Mouse (Mus musculus) spleen, postnatal 36 days (tissue): ENCODE data around the gene Wnt5a.

Experiments used
- DNase-seq, 2 experiments: peaks; one replicate each; pipeline ENCODE4 v3.0.0; 2022; ENCODE audit warnings: low spot score in 2 of 2, mixed read lengths in 1 of 2

Wnt5a gene

DNA sequence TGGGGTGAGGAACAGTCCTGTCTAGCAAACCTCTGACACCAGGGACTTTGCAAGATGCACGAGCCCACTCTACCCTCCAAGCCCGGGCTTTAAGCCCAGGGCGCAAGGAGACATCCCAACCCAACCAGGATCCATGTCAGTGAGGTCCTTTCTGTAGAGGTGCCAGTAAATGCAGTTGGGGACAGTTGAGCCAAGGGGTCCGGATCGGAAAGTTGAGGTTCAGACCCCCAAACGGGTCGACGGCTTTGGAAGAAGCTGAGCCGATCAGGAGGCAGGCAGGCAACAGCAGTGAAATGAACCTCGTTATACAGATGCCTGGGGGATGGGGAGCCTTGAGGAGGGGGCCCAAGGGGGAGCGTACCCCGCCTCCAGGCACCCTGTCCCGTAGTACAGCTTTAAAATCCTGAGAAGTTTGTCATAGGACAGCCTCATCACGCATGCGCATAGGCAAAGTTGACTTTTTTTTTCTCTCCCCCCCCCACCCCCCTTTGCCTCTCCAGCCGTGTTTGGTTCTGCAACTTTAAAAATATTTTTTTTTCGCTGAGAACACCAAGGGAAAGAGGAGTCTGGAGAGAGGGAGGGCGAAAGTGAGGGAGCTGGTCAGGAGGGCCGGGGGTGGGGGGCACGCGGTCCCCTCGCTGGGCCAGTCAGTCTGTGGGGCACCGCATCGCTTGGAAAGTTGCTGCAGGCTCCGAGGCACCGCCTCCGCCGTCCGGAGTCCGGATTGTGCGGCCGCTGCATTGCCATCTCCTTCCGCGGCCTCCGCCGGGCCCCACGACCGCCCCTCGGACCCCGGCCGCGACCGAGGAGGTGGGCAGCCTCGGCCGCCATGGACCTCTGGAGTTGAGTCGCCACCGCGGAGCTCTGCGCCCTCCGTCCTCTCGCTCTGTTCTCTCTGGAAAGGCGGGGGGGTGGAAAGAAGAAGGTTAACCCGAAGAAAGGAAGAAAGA lies at the start of gene Wnt5a:
TSS of gene Wnt5a (plus strand) at position 650 of the 950 bp plus-strand sequence.
- no peak for DNase-seq

DNA sequence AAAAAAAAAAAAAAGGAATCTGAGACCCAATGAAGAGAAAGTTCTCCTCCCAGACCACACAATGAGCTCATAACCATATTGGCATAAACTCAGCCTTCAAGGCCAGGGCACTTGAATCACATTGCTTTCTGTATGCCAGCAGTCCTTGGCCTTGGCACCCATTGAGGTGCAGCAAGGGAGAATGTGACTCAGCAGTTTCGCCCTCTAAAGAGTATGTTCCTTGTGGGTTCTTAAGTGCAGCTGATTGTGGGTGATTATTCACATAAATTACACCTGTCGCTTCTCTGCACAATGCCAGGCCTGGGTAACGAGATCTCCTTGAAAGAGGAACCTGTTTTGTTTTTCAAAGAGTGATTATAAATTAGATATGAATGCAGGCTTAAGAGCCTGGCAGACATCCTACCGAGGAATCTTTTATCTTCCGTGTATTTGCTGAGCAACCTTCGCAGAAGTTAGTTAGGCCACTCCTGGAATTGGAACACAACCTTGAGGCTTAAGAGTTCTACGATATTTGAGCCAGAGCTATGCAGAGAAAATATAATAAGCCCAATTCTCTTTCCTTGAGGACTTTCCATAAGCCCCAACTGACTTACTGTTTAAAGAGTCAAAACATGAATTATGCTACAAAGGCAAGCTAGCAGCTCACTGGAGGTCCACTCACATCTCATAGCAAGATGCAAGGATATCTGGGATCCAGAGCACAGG lies 48.0 kb upstream of the Wnt5a start:
- no peak for DNase-seq

DNA sequence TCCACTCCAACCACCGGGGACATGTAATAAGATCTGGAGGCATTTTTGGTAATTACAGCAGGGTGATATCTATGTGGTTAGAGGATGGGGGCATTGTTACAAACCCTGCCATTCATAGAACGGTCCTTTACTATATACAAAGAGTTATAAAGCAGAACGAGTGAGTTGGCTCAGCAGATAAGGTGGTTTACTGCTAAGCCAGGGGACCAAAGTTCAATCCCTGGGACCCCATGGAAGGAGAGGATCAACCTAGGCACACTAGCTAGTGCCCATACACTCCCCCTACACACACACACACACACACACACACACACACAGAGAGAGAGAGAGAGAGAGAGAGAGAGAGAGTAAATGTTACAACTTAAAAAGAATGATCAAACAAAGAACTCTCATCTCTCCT lies 47.1 kb upstream of the Wnt5a start:
- DNase-seq, result no peak

DNA sequence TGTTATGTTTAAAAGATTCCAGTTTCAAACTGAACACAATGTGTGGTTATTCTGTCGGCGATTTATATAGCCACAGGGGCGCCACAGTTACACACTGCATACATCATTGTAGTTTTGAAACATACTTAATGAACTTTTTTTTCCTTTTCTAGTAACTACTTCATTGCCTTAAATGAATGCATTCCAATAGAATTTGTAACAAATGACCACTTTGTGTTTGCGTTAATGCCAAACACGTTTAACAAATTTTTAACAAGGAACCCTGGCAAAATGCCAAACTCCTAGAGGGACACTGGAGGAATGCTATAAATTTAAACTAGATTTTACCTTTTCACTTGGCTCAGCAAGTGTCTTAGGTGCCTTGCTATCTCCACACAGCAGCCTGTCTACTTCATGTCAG lies 36.6 kb upstream of the Wnt5a start:
- no peak for DNase-seq

DNA sequence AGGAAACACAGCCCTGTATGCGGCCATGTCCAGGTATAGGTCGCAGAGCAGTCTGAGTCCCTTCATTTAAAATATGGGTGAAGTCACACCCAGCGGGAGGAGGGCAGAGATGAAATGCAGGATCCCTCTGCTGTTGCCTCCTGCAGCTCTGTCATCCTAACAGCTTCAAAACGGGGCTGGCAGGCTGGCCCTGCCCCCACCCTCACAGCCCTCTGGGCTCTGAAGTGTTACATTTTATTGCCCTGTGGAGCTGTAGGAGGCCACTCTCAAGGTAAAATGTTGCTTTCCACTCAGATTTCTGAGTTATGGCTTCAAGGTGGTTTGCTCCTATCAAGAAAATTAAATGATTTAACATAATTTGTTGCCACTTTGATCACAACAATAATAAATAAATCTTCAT lies 34.9 kb upstream of the Wnt5a start:
- DNase-seq, result no peak

DNA sequence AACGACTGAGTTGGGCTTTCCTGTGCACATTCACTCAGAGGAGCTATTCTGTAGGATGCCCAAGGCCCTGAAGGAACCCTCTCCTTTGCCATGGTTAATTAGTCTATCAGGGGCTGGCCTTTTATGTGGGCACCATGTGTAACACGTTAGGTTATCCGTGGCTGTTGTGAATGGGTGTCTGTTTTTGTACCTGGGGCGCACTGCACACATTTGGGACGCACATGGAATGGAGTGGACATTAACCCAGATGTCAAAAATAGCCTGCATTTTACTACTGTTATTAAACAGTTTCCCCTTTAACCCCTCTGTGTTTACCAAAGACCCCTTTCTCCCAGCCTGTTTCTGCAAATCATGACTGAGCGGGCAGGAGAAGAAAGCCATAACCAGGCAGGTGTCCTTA lies 34.3 kb upstream of the Wnt5a start:
- no peak for DNase-seq

DNA sequence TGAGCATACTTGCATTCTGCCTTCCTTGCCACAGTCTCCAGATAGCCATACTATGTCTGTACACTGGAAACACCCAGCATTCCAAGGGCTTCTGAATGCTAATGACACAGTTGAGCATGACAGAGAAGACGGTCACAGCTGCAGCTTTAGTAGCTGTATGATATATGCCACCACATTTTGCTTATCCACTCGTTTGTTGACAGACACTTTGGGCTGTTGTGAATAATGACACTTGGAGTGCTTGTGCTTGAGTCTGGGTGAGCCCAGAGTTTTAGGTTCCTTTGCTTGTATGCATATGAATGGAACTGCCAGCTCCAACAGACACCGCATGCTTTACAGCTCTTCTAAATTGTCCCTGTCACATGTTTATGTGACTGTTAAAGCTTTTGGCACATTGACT lies 29.5 kb upstream of the Wnt5a start:
- no peak for DNase-seq

DNA sequence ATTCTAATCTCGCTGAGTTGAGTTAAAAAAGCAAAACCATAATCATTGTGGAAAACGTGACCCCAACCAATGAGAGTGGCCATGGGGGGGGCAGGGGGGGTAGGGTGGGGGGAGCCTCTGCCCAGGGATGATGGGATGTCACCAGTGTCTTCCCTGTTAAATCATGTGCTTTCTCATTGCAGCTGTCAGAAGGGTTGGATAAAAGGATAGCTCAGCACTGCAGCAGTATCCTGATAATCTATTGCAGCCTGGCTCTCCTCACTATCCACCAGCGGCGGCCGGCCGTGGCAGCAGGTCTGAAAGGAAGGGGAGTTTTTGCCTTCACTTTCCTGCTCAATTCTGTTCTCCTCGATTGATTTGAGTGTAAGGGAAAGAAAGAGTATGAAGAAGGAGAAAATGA lies 29.1 kb upstream of the Wnt5a start:
- DNase-seq, result no peak

DNA sequence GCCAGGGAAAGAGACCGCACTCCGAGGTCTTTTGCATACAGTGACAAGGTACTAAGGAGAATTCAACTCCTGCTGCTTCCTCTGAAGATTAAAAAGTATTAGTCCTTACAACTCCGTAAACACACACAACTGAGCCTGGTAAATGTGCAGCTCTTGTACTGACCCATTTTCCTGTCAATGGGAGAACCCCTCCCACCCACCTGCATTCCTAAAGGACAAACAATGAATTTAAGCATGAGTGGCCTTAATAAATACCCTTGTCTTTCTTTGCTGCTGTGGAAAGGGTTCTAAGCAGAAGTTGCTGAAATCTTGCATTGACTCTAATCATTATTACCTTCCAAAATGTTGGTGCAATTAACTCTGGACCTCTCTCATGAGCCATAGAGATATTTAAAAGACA lies 27.8 kb upstream of the Wnt5a start:
- no peak for DNase-seq

DNA sequence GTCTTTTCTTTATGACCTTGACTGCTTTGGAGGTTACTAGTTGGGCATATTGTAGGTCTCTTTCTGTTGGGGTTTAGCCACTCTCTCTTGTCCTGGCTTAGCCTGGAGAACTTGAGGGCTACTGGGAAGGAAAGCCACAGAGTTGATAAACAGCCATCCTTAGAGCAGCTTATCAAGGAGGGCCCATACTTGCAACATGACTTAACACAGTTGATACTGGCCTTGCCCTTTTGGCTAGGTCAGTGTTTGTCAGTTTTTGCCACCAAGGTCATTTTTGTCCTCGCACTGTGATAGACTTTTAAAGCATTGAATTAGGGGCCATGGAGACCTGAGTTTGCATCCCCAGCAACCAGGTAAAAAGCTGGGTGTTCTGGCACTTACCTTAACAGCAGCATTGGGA lies 23.7 kb upstream of the Wnt5a start:
- no peak for DNase-seq

DNA sequence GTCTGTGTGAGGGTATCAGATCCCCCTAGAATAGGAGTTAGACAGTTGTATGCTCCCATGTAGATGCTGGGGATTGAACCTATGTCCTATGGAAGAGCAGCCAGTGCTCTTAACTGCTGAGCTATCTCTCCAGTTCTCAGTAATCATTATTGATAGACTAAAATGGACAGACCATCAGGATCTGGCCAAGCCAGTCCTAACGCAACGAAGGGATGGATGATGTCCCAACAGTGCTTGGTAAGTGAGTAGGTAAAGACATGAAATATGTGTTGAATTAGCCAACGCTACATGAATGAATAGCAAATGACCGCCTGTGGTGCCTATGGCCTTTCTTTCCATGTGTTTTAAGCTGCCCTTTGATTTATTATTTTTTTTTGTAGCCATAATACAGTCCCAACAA lies 10.7 kb upstream of the Wnt5a start:
- DNase-seq, result no peak

DNA sequence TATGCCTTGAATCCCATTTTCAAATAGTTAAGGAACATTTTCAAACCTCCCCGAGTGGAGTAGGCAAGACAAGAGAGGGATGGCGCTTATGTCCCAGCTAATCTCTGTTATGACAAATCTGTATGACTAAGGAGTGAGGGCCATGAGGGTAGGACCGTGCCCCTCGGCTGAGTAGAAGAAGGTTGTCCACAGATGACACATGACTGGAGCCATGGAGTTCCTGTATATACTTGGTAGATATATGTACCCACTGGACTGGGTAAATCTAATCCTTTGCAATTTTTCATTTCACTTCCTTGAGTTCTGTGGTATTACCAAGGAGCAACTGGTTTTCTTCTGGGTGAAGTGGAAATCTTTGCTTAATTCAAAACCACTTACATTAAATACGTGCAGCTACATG lies 10.3 kb upstream of the Wnt5a start:
- no peak for DNase-seq

DNA sequence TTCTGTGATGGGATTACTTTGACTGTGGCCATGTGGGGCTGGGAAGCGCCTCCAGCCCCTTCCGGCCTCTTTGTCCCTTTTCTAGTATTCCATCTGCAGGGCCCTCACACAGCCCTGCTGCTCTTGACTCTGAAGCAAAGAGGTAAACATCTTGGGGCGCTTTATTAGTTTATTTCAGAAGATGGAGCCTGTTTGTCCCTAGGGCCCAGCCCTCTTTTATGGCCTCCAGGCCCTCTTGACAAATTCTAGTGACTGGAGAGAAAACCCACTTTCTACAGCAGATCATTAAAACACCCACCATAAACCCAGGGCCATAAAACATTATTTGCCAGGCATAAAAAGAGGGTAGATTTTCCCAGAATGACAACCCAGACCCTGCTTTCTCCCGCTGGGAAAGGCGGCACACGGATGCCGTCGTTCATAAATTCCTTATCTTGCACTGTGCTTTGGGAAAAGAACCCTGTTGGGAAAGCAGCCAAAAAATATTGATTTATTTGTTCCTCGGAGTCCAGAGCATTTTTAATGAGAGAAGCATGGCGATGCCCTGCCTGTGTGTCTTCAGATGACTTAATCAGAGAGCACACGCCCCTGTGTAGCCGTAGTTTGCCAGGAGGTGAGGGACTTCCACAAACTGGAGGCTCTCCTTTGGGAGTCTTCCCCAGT lies 3.2 kb upstream of the Wnt5a start:
- DNase-seq, result no peak

DNA sequence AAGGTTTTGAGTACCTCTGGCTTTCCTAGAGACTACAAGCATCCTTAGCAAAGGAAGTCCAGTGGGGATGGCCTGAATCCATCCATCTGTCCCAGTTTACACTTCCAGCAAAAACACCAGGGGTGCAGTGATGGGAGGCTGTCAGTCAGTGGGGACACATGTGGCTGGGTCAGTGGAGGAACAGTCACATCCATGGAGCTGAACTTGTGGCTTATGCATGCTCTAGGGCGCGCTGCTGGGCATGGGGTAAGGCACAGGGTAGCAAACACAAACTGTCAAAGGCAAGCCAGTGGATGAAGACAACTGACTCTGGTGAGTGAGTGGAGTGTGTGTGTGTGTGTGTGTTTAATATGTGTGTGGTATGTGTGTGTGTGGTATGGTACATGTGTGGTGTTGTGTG lies 1.3 kb upstream of the Wnt5a start:
- no peak for DNase-seq

DNA sequence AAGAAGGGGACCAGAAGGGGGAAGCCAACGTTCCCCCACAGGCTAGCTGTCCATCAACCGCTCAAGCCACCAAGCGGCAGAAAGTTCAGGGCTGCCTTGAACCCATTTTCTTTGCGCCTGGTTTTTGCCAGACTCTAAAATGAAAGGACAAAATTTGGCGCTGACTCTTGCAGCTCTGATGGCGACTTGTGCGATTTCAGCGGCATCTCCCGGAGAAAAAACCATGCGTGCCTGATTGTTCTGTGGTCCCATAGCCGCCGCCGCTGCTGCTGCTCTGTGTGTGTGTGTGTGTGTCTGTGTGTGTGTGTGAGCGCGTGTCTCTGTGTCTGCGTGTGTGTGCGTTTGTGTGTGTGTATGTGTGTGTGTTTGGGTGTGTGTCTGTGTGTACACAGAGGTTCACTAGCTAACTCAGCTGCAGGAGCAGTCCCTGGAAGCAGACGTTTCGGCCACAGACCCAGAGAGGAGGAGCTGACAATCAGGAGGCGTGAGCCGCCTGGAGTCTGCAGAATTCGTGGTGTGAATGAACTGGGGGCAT lies 568 bp downstream of the Wnt5a start:
- DNase-seq, result no peak

DNA sequence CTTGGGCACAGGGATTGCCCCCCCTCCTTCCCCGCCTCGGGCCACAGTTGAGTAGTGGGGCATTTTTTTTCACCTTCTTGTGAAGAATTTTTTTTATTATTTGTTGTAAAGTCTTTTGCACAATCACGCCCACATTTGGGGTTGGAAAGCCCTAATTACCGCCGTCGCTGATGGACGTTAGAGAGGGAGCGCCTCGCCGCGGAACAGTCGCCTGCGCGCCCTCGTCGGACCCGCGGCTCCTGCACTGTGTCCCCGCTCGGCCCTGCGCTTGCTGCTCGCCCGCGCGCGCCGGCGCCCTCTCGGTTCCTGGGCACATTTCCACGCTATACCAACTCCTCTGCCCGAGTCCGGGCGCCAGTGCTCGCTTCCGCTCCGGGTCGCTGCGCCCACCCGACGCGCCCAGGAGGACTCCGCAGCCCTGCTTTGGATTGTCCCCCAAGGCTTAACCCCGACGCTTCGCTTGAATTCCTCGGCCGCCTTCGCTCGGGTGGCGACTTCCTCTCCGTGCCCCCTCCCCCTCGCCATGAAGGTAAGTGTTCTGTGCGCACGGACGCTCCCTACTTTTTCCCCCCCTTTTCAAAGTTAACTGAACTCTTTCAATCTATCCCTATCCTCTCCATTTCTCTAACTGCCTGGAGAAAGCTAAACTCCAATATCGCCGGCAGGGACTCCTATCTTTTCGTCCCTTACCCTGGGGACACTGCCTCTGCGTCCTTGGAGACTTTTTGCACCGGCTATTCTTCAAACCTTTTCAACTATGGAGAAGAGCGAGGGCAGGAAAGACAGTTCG lies 1.2 kb downstream of the Wnt5a start:
- DNase-seq, result no peak

DNA sequence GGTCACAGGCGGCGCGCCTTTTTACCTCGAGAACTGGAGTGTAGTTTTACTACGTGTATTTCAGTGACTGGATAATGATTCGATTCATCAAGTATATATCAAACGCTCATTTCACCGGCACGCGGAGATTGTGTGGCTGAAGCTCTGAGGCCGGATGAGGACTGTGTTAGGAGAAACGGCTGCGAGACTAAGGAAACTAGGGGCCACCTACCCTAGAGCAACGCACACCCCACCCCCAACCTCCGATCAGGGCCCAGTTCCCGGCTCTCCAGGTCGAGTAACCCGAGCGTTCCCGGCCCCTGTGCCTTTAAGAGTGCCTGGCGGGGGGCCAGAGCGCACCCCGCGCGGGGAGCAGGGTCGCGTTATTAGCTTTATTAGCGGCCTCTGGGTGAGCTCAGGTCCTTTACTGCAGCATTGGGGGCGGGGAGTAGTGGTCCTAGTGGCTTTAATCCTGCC lies 1.9 kb downstream of the Wnt5a start:
- no peak for DNase-seq

DNA sequence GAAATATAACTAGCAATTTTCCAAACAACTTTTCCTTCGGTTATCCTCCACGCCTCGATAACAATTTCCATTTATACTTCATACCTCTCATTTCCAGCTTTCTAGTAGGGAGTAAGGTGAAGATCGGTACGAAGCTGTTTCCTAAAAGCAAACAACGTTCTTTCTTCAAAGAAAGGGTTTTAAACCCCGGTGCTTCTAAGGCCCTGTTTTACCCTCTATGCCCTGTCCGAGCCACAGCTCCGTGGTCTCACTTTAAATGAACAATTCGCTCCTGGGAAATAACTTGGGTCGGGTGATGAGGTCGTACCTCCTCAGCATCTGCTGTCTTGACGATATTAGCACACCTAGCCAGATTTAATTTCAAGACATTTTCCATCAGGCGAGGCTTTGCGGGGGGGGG lies 2.5 kb downstream of the Wnt5a start:
- no peak for DNase-seq

DNA sequence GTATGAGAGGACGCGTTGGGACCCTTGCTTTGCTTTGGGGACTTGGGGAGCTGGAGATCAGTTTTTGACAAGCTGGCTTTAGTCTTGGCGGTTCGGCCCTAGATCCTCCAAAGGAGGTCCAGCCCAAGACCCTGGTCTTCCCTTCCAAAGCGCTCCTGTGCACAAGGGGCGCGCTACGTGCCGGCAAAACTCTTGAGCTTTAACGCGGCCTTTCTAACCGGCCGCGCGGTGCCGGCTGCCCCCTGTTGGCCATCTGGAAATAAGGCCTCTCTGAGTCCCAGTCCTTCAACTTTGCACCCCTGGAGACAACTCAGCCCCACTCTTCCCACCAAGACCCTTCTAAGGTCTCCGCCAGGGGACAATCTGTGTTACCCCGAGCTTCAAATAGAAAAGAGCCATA lies 2.9 kb downstream of the Wnt5a start:
- DNase-seq, result no peak

DNA sequence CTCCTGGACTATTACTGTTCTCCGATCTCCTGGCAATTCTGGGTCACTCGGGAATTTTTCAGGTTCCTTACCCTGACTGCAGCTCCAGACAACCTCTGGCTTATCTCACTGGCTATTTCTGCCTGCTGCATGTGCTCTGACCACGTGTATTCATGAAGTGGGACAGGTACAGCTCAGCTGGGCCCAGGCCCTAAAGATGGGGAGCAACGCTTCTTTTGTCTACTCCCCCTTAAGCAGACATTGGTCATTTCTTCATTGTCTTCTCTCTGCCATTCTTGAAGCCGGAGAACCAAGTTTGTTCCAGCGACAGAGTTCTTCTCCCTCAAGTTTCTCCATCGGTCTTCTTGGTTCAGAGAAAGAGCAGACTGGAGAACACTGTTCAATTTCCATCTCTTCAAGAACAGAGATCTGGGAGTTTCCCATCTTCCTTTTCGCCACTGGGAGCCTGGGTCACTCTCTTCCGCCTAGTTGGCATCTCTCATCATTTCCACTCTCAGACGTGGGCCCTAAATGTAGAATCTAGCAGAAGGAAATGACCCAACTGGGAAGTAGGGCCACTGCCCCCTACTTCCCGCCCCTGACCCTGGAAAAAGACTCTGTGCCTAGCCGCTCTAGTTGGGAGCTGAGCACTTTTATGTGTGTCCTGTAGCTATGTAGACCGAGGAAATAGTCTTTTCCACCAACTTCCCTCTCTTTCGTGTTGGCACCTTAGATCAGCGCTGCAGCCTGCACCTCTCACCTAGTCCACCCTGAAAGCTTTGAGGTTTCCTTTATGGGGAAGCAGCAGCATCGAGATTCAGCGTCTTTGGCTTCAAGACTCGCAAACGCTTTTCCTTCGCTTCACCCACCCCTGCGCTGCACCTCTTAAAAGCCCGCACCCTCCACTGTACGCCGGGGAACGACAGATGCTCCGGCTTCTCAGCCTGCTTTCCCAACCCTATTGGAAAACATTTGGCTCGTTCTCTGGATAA lies 4.0 kb downstream of the Wnt5a start:
- no peak for DNase-seq
